Mouse (Mus musculus) heart, adult 2 months (tissue): ENCODE data around the gene Rbfox3.

Experiments
- CTCF ChIP-seq: fragments of 200-600 bp; IDR thresholded peaks from 2 replicates; pipeline ENCODE4 v1.8.1; 2022; ENCODE audit warnings: antibody characterized with exemption, mild to moderate bottlenecking, moderate library complexity
- EP300 ChIP-seq: fragments of 200-500 bp; IDR thresholded peaks from 2 replicates; pipeline ENCODE4 v1.6.1; 2011; ENCODE audit warnings: low read depth, low read length, control low read depth; ENCODE audit not compliant: insufficient read depth
- POLR2A ChIP-seq: fragments of 200-500 bp; IDR thresholded peaks from 2 replicates; pipeline ENCODE4 v1.6.1; 2011; ENCODE audit warnings: mild to moderate bottlenecking, low read depth, low read length, control low read depth; ENCODE audit not compliant: insufficient read depth

GRCm38 (mm10) chr11:118957070-118957471, 45.7 kb upstream of the Rbfox3 start:
- no peak for TF ChIP-seq EP300
- no peak for TF ChIP-seq CTCF
- TF ChIP-seq POLR2A, result no peak
